Mouse (Mus musculus) mouse trophoblast stem cell (cell line): ENCODE data around the gene Ctcf.
"Not testable (repeated sequence)": the region's sequence is repeated elsewhere in the genome, so short reads cannot be mapped to it uniquely, and the experiment has no call there.

Experiments used
- in situ Hi-C, 2 experiments: fragments of 300-500 bp; cut with MseI, MboI; formaldehyde crosslinking; loops; 2 replicates in 1 of 2; 3 replicates in 1 of 2; pipeline ENCODE4 v1.15.1; 2025

Gene Ctcf

DNA sequence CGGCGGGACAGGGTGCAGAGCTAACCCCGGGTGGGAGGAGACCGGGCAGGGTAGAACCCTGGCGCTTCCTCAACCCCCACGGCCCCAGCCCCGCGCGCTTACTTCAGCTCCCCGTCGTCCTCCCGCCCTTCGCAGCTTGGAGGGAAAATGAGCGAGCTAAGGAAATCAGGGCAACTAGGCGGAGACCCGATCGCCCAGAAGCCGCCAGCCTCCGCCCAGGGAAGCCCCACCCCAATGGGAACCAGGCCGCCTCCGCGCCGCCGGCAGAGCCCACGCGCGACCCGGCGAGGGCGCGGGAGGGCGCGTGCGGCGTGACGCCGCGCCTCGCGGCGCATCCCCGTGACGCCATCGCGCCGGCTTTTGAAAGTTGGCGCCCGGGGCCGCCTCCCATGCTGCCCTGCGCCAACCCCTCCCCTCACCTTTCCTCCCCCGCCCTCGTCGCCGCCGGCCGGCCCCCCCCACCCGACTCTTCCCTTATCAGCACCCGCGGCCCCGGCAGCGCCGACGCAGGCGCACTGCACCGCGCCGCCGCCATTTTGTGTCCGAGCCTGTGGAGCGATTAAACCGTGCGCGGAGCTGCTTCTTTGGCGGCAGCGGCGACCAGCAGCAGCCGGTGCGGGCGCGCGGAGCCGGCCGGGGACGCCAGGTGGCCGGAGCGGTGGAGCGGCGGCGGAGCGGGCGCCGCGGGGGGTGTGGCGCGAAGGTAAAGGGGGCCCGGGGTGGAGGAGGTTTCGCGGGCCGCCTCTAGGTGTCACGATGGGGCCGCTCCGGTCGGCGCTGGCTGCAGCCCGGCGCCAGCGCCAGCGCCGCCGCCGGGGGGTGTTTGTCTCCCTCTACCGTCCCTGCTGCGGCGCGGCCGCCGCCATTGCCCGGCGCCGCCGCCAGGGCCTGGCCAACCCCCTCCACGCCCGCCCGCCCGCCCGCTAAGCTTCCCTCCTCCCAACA lies at the start of gene Ctcf:
TSS of gene Ctcf (plus strand) at position 551 of the 945 bp plus-strand sequence.
- in situ Hi-C loops: no loop called here

- in situ Hi-C loops: no loop called here
Observed at GRCm38 (mm10) chr8:105592431-105592830, 43.9 kb upstream of the Ctcf start.

DNA sequence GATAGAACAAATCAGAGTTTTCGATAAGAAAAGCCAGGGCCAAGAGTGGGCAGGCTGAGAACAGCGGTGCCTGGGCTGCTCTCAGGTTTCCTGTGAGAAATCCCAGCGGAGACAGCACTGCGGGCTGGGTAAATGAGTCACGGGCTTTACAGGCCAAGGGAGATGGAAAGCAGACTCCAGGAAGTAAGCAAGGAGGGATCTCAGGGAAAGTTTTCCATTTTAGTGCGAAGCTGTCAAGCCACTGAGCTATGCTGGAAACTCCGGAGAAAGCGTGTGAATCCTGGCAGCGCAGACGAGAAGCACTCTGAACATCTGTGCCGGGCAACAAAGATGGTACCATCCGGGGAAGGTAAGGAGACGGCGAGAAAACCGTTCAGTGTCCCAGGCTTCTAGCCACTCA lies 42.5 kb upstream of the Ctcf start:
- in situ Hi-C loops: no loop called here

GRCm38 (mm10) chr8:105594451-105595242 lies 41.7 kb upstream of the Ctcf start:
- in situ Hi-C loops: no loop called here

DNA sequence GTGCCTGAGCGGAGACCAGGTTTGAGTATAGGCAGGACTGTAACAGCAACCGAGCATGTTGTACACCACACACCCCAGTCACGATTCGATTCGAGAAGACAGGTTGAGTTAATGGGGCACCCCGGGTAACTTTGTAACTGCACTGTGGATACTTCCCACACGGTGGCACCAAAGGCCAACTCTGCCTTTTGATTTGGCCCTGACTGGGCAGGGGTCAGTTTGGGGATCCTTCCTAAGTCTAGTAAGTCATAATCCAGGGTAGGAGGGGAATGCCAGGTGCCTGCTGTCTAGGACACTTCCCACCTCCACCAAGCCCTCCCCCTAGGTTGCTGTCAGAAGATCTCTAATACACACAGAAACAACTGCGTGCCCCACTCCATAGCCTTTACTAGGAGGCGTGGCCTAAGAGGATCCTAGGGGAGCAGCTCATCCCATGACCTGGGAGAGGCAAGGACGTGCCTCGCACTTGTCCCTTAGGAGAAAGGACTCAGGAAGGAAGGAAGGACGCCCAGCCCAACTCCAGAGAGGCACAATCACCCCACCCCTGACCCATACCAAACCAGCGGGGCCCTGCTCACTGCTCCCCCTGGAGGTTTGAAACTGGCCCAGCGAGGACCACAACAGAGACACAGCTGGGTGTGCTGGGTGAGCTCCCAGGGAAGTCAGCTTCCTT lies 39.9 kb upstream of the Ctcf start:
- in situ Hi-C loops: no loop called here

- in situ Hi-C loops: no loop called here
Observed at GRCm38 (mm10) chr8:105598777-105599176, 37.6 kb upstream of the Ctcf start.

DNA sequence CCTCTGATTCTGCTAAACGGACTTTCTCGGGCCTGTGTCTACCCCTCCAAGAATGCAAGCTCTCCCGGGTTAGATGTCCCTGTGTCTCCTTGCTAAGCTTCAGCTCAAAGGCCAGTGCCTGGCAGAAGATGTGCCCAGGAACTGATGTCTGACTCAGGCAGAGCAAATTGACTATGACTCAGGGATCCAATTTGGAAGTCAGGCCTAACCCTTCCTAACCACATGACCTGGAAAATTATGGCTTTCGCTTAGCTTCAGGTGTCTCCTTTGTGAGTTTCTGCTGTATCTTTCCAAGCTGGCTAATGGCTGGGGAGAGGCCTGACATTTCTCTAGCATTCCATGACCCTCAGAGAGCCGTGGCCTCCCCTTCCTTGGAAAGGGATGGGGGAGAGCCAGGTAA lies 35.1 kb upstream of the Ctcf start:
- in situ Hi-C loops: no loop called here

DNA sequence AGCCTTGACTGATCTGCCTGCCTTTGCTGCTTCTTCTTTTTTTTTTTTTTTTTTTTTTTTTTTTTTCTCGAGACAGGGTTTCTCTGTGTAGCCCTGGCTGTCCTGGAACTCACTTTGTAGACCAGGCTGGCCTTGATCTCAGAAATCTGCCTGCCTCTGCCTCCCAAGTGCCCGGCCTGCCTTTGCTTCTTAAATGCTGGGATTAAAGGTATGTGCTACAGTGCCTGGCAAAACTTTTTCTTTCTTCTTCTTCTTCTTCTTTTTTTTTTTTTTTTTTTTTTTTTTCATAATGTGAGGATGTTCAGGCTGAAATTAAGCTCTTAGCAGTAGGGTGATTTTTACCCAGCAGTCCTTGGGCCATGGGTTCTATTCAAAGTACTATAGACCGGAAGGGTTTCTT lies 33.8 kb upstream of the Ctcf start:
- in situ Hi-C loops: not testable (repeated sequence)

DNA sequence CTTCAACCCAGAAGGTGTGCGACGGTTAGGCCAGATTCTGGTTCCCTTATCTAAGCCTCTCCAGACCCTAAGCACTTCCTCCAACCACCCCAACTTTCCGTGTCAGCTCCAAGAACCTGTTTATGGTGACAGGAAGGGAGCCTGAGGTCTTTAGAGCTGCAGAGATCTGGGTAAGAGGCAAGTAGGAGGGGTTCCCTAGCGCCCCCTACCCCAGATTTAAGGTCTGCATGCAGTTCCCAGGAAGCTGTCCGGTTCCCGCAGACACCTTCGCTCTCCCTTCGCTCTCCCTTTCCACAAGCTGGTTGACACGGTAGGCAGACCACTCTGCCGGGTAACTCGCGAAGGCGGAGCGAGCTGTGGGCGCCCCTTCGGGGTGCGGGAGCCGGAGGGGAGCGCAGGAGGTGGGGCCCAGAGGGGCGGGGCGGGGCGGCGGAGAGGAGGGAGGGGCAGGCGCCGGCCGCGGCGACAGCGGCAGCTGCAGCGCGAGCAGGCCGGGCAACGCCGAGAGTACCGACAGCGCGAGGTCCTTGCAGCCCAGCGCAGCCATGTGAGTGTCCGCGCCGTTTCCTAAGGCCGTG lies 31.5 kb upstream of the Ctcf start, which contains the start of gene Ripor1:
TSS of gene Ripor1 (plus strand) at position 452 of the 578 bp plus-strand sequence.
- in situ Hi-C loops: no loop called here

DNA sequence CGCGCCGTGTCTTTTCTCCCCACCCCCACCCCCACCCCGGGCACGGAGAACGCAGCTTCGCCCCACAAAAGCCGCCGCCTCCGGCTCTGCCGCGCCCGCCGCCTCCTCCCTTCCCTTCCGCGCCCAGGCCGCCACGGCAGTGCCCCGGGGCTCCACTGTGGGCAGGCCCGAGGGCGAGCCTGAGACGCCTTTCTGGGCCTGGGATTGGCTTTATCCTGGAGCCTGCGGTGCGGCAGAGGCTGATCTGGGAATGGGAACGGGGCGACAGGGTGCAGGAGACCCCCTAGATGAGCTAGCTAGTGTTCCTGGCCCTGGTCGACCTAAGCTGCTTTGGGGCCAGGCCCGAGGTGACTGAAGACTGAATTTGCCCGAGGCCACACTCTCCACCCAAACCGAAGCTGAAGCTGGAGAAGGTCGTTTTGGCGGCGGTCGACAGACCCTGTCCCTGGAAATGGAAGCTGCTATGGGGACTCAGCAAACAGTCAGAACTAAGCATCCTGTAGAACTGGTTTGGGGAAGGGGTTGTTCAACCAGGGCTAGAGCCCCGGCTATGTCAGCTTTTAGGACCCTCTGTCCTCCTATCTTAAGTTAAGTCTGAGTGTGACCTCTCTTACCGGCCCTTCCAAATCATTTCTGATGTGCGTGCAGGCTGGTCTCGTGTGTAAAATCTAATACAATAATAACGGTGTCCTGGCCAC lies 30.7 kb upstream of the Ctcf start:
- in situ Hi-C loops: no loop called here

DNA sequence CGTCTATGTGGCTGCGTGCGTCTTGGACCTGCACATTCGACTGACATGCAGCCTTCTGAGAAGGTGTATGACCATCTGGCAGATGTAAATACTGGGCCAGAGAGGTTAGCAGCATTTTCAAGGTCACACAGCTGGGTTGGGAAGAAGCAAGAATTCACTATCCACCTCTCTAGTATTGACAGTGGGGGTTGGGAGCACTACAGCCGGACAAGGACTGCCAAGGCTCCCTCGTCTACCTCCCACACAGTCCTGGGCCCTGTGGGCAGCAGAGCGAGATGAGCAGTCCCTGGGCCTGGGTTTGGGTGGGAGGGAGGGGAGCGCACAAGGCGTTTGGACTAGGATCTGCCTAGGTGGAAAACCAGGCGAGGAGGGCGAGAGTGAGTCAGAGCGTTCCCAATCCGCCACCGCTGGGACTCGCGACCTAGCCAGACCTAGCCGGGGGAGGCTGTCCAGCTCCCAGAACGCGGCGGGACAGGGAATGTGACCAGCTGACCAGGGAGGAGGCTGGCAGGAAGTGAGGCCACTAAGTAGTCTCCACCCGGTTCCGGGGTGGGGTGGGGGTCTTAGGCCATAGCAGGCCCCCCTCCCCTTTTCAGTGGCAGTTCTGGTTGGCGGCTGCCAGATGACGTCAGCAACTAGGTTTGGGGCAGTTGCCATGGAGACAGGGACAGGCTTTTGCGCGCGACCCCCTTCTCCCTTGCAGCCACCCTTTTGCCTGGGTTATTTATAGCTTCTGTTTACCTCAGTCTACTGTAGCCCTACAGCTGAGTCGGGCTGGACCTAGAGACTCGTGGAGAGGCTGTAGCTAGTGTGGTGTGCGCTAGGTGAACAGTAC lies 30.0 kb upstream of the Ctcf start:
- in situ Hi-C loops: no loop called here

DNA sequence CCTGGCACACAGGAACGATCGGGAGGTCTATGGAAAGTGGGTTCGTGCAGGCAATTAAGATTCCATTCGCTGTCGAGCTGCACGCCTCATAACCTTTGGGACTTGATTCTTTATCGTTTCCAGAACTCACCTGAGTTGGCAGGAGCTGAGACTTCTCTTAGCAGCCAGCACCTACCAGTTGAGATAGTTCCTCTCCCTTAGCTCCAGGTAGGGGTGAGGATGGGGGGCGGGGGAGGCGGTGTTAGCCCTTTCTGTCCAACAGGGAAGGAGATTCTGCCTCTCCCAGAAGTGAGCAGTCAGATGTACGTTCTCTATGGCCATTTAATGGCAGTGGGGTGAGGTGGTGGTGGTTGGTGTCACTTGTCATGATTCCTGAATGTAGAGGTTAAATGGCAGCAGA lies 29.3 kb upstream of the Ctcf start:
- in situ Hi-C loops: no loop called here

DNA sequence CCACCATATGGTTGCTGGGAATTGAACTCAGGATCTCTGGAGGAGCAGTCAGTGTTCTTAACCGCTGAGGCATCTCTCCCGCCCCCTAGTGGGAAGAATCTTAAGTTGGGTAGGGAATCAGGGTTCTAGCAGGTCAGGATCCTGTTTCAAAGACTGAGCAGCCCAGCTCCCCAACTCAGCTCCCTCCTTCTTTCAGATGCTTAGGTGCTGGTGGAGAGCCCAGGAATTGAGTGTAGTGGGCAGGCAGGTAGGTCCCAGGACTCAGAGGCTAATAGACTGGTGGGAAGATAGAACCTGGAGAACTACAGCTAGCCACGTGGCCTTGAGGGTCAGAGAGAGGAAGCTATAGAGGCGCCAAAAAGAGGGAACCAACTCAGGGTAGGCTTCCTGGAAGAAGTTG lies 28.7 kb upstream of the Ctcf start:
- in situ Hi-C loops: no loop called here

DNA sequence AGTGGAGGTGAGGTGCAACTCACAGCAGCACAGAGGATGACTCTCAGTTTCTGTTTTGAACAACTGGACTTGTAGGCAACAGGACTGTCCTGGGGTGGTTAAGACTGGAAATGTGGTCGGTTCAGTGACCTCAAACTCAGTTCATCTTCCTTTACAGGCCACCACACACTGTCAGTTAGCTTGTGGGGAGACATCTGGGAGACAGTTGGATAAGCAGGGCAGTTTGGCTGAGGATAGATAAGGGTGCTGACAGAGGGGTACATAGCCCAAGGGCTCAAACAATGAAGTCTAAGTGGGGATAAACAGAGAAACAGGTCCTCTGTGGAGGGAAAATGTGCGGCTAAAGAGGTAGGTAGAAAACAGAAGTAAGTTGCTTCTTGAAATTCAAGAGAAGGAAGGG lies 27.0 kb upstream of the Ctcf start:
- in situ Hi-C loops: no loop called here

DNA sequence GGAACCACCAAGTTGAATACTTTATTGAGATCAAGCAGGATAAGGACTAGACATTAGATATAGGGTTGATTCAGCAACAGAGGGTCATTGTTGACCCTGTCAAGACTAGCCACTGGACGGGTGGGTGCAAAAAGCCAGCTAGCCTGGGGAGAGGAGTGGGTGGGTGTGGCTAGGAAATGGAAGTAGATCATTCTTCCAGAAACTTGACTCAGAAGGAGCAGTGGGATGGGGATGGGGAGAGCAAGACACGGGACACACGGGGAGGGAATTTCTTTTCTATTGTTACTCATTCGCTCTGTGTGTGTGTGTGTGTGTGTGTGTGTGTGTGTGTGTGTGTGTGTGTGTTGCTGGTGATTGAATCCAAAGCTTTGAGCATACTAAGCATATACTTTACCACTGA lies 26.6 kb upstream of the Ctcf start:
- in situ Hi-C loops: no loop called here

DNA sequence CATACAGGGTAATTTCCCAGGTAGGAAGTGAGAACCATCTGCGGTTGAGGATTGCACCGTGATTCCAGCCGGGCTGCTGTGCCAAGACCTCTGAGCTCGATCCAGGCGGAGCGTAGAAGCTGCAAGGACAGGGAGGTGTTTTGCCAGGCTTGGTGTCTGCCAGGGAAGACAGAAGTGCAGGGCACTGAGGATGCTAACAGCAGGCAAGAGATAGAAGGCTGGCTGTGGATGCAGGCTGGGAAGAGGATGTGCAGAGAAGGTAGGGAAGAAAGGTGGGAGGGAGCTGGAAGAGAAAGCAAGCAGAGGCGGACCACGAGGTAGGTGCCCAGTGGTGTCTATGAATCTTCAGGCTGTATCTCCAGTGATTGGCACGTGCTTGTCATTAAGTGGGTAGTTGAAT lies 24.5 kb upstream of the Ctcf start:
- in situ Hi-C loops: no loop called here

DNA sequence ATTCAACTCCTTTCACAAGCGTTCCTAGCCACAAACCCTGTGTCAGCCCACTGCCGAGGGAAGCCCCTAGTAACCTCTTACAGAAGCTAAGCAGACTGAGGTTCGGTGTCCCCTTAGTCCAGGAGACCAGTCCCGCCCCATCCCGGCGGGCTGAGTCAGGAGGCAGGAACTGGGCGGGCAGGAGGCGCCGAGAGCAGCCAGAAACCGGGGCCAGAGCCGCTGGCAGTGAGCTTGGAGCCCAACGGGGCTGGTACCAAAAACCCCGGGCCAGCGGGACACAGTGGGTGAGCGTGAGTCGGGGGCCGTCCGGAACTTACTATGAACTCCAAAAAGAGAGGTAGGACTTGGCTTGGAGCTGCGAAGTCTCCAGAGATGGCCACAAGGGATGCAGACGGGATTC lies 23.3 kb upstream of the Ctcf start:
- in situ Hi-C loops: no loop called here

- in situ Hi-C loops: no loop called here
Observed at GRCm38 (mm10) chr8:105613830-105614511, 22.4 kb upstream of the Ctcf start.

DNA sequence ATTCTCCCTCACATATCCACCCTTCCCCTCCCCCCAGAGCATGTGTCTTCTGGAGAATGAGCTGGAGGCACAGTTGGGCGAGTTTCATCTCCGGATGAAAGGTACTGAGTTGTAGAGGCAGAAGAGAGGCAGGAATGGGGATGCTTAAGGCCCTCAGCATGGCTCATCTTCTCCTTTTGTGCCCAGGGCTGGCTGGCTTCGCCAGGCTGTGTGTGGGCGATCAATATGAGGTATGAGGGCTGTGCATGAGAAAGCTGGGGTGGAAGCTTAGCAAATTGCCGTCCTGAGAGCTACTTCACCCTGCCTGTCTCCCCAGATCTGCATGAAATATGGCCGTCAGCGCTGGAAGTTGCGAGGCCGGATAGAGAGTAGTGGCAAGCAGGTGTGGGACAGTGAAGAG lies 20.4 kb upstream of the Ctcf start:
- in situ Hi-C loops: no loop called here
